ENCODE assay signal across 14 mouse cellular contexts in genomic region chr5:136382261-136383005, GRCm38 (mm10).
DNase-seq lines count a peak whose midpoint lies in the region; ATAC-seq and TF ChIP-seq lines count a peak whose summit lies in the region.
"Had no signal": no experiment of that assay in that cellular context is flagged by ENCODE, and none has a peak within 500 bp of the region (broad histone marks: within the 10 kb centered on the region; RNA-seq: fewer than 3 reads in every experiment).

No protein-coding gene starts in this region.

- H3K4me3 ChIP-seq in heart, embryonic 12.5 days, result no peak overlapping the region
- H3K4me3 ChIP-seq in forebrain, postnatal 0 days (ENCODE audit: low read depth, low read length), result no peak overlapping the region
- H3K4me3 ChIP-seq: embryonic facial prominence, embryonic 15.5 days had no signal

- DNase-seq in heart, postnatal 36 days, result no peak
- peak; percentile 36 for DNase-seq in CD4-positive helper T cell, adult 2 months (ENCODE audit: low read depth, low spot score)
- peak; percentile 23 for DNase-seq in forebrain, postnatal 0 days
- DNase-seq in lung, postnatal 4 days, result peak; percentile 37 to 52
- DNase-seq in spleen, adult 18-20 months, result no peak
- DNase-seq in urinary bladder, postnatal 36 days (ENCODE audit: low spot score in 2 of 2), result no peak
- DNase-seq in kidney, postnatal 36 days, result no peak
- DNase-seq: layer of hippocampus, adult 9-11 months; left cerebral cortex, postnatal 4 days; midbrain, embryonic 14.5 days had no signal

- TF ChIP-seq CTCF in forebrain, postnatal 0 days (IDR thresholded peaks at IDR 0.05; ENCODE audit: low read depth), result no peak

- intact Hi-C loops in heart, postnatal 36 days (cut with DNase I), result no loop called here

- H3K9ac ChIP-seq in heart, embryonic 12.5 days, result no peak overlapping the region
- H3K9ac ChIP-seq in forebrain, postnatal 0 days, result no peak overlapping the region
- H3K9ac ChIP-seq: embryonic facial prominence, embryonic 15.5 days; liver, embryonic 14.5 days had no signal

- H3K4me1 ChIP-seq in heart, embryonic 12.5 days (replicated peaks), result peaks cover 18% of the 10 kb centered on the region
- peaks cover 4% of the 10 kb centered on the region; the same call in 1 of the 2 replicates for H3K4me1 ChIP-seq in forebrain, postnatal 0 days (ENCODE audit: insufficient read depth)
- H3K4me1 ChIP-seq: embryonic facial prominence, embryonic 15.5 days had no signal

- H3K4me2 ChIP-seq in heart, embryonic 12.5 days, result no peak overlapping the region
- H3K4me2 ChIP-seq in forebrain, postnatal 0 days (ENCODE audit: low read depth), result no peak overlapping the region
- H3K4me2 ChIP-seq: embryonic facial prominence, embryonic 15.5 days had no signal

- H3K36me3 ChIP-seq in heart, embryonic 12.5 days, result peaks cover 14% of the 10 kb centered on the region; the same call in 1 of the 2 replicates
- H3K36me3 ChIP-seq in forebrain, postnatal 0 days (ENCODE audit: insufficient read depth), result no peaks in the 10 kb centered on the region; the same call in 1 of the 2 replicates
- H3K36me3 ChIP-seq: embryonic facial prominence, embryonic 15.5 days had no signal

- no peak for ATAC-seq in heart, embryonic 12.5 days (ENCODE audit: insufficient number of reproducible peaks, low FRiP score)
- peak; percentile 83 for ATAC-seq in forebrain, postnatal 0 days
- ATAC-seq: intestine, postnatal 0 days had no signal

- 90% methylated on average over 9 of the region's 9 CpGs for WGBS in heart, embryonic 12.5 days
- 40% methylated on average over 9 of the region's 9 CpGs for WGBS in forebrain, postnatal 0 days

- no peaks in the 10 kb centered on the region for H3K9me3 ChIP-seq in heart, embryonic 12.5 days (replicated peaks)
- H3K9me3 ChIP-seq in forebrain, postnatal 0 days (ENCODE audit: low read length), result no peaks in the 10 kb centered on the region
- H3K9me3 ChIP-seq: embryonic facial prominence, embryonic 15.5 days had no signal

- no peaks in the 10 kb centered on the region for H3K27me3 ChIP-seq in heart, embryonic 12.5 days (replicated peaks)
- no peaks in the 10 kb centered on the region for H3K27me3 ChIP-seq in forebrain, postnatal 0 days (ENCODE audit: insufficient read depth, low read length)
- H3K27me3 ChIP-seq: embryonic facial prominence, embryonic 15.5 days had no signal

- H3K27ac ChIP-seq in heart, embryonic 12.5 days (ENCODE audit: poor library complexity, severe bottlenecking), result peak overlapping the region; percentile 16; the same call in 1 of the 2 replicates
- H3K27ac ChIP-seq in forebrain, postnatal 0 days (ENCODE audit: low read depth, low read length), result no peak overlapping the region
- H3K27ac ChIP-seq: embryonic facial prominence, embryonic 15.5 days; liver, embryonic 14.5 days had no signal

Comparison
In these comparisons a context has a peak if more than half of its experiments do, and no peak if none do; other contexts are left out.
1. DNase-seq: peak in CD4-positive helper T cell, adult 2 months (single experiment), forebrain, postnatal 0 days (single experiment) and lung, postnatal 4 days (2 of 2); none in heart, postnatal 36 days (0 of 2), spleen, adult 18-20 months (0 of 2), urinary bladder, postnatal 36 days (0 of 2) and kidney, postnatal 36 days (0 of 2).